Mouse (Mus musculus) bone marrow macrophage, adult 2 months (primary cell): ENCODE measurements at regions not wholly inside any gene's neighbourhood (a gene's known extent, or its start where the extent isn't known, plus 50 kb on each side); places are given as distances from the start of the nearest gene placed in this dataset.

ENCODE experiments used
- H3K27ac ChIP-seq: 2 replicates; pipeline ENCODE4 v1.5.1; 2012; ENCODE audit warnings: low read depth, low read length; ENCODE audit not compliant: insufficient read depth
- H3K4me1 ChIP-seq: 2 replicates; pipeline ENCODE4 v1.6.1; 2012; ENCODE audit warnings: low read length; ENCODE audit not compliant: control insufficient read depth, insufficient read depth
- H3K4me3 ChIP-seq: 2 replicates; pipeline ENCODE4 v1.5.1; 2012; ENCODE audit warnings: mild to moderate bottlenecking, low read length, moderate library complexity; ENCODE audit not compliant: insufficient read depth
- CTCF ChIP-seq: IDR thresholded peaks from 2 replicates; pipeline ENCODE4 v1.5.1; 2012; ENCODE audit warnings: low read depth, mild to moderate bottlenecking, low read length, moderate library complexity
- POLR2A ChIP-seq: IDR thresholded peaks from 2 replicates; pipeline ENCODE4 v1.6.1; 2012; ENCODE audit warnings: mild to moderate bottlenecking, low read depth, low read length, borderline replicate concordance

DNA sequence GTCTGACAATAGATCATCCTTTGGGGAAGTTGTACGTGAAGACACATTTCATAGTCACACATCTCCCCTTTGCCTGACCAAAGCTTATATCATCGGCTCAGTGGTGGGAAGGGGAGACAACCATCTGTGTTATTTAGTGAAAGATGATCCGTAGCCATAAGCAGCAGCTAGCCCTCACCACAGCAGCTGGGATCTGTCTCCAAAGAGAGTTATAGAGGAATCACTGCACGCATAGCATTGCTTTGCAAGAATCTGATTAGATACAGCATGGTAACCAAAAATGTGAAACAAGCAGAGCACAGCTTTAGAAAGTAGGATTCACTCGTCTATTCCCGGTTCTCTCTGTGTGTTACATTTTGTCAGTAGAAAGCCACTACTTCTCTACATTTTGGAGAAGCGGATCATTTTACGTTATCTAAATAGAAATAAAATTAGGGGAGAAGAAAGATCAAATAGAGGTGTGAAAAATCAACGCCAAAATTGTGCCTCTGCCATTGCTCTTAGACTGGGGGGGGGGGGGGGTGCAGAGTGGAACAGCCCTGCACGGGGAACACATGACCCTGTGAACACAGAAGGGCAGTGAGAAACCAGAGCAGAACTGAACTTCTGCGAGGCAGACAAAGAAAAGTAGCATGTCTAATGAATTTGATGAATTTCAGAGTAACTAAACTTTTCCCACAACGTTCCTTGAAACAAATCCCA, 108.7 kb upstream of the Acvr2a start:
- no peak for TF ChIP-seq POLR2A
- TF ChIP-seq CTCF: no peak
- no peak overlapping the region for H3K4me3 ChIP-seq
- no peak overlapping the region for H3K27ac ChIP-seq
- H3K4me1 ChIP-seq: peaks cover 6% of the 10 kb centered on the region

DNA sequence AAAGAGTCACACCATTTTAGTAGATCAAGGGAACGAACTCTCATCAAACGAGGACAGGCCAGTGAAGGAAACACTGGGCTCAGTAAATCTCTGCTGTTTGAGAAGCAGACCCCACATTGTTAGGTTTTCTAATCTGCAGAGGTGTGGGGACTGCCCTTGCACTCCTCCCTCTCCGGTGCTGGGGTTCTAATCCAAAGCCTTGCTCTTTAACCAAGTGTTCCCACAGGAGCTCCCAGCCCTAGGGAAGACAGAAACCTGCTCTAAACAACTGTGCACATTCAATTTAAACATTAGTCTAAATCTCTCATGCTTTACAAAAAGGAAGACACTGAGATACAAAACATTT, 108.1 kb upstream of the Acvr2a start:
- Histone ChIP-seq H3K27ac (no peak overlapping the region), H3K4me1 (peaks cover 6% of the 10 kb centered on the region), H3K4me3 (no peak overlapping the region)
- TF ChIP-seq POLR2A (no peak), CTCF (no peak)

DNA sequence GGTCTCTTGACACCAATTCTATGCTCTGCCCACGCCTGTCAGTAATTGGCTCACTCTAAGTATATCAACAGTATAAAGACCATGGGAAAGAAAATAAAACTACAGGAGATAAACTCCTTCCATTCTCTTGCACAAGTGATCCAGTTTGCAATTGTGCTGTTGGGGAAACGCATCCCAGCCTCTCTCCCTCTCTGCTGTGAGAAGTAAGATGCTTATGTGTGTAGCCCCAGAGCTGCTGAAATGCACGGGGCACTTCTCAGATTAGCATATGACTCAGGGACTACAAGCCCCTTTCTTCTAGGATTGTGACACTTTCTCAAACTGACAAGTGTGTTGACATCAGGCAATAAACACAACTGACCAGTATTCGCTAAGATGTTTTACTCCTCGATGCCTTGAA, 107.7 kb upstream of the Acvr2a start:
- no peak for TF ChIP-seq POLR2A
- TF ChIP-seq CTCF: no peak
- peaks cover 6% of the 10 kb centered on the region for H3K4me1 ChIP-seq
- no peak overlapping the region for H3K27ac ChIP-seq
- no peak overlapping the region for H3K4me3 ChIP-seq

DNA sequence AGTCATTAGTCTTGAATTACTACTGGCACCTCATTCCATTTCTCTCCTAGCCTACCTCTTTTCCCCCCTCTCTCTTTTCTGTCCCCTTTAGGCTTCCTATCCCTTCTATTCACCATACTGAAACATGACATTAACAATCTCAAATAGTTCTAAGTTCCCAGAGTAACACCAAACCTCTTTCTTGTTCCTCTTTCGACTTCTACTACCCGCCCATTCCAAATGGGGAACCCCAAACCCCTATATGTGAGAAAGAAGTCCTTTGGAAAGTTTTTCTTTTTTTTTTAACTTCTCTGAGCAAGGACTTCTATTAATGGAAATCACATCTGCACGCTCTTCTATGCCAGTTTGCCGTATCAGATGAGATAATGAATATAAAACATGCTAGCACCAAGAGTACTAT, 97.7 kb upstream of the Acvr2a start:
- Histone ChIP-seq H3K4me1 (peaks cover 12% of the 10 kb centered on the region), H3K27ac (no peak overlapping the region), H3K4me3 (no peak overlapping the region)
- TF ChIP-seq POLR2A (no peak), CTCF (no peak)

DNA sequence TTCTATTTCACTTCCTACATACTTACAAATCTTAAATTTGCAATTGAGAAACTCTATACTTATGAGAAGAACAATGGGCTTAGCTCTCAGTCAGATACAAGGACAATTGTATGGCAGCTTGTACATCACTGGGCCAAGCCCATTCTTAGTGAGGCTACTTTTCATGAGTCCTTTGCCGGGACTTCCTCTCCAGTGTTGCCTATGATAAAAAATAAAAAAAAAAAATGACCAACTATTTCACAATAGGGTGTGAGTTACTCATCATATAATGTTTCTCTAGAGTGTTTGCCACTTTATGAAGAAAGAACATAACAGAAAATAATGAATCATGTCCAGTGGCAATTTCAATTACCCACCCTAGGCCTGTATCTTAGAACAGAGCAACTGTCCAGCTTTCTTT, 96.1 kb upstream of the Acvr2a start:
- H3K4me1 ChIP-seq: peaks cover 12% of the 10 kb centered on the region
- no peak overlapping the region for H3K4me3 ChIP-seq
- no peak overlapping the region for H3K27ac ChIP-seq
- TF ChIP-seq CTCF: no peak
- no peak for TF ChIP-seq POLR2A

DNA sequence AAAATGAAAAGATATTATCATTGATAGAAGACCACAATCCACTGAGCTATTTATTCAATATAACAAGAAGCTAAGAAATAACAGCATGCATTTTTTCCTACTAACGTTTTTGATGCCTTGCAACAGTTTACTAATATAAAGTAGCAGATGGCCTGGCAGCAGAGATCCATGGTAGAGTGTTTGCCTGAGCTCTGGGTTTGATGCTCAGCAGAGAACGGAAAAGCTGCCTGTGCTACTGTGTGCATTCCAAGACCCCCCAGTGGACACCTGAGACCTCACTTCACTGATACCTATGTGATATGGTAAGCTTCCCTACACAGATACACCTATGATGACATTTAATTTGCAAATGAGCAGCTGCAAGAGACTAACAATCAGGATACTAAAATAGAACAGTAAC, 95.6 kb upstream of the Acvr2a start:
- H3K4me1 ChIP-seq: peaks cover 12% of the 10 kb centered on the region
- TF ChIP-seq POLR2A (no peak), CTCF (no peak)
- H3K4me3 ChIP-seq: no peak overlapping the region
- H3K27ac ChIP-seq: no peak overlapping the region

DNA sequence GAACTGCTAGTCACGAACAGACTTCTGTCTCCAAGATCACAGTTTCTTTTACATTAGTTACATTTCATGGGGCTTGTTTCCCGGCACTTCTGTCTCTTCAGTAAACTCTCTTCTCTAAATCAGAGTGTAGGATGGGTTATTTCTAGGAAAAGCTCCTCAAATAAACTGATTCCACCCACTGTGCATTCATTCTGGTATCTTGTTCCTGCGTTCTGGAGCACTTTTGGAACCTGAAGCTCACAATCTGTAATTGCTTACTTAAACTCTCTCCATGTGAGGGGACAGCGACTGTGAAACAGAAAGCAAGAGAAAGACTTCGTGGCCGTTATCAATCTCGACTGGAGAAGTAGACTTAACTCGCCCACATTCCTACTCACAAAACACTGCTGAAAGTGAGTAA, 83.1 kb upstream of the Acvr2a start:
- H3K4me1 ChIP-seq: 0 out of 2 replicates have a peak, but pooled peaks cover 1% of the 10 kb centered on the region
- H3K27ac ChIP-seq: no peak overlapping the region
- no peak overlapping the region for H3K4me3 ChIP-seq
- TF ChIP-seq CTCF (no peak), POLR2A (no peak)

DNA sequence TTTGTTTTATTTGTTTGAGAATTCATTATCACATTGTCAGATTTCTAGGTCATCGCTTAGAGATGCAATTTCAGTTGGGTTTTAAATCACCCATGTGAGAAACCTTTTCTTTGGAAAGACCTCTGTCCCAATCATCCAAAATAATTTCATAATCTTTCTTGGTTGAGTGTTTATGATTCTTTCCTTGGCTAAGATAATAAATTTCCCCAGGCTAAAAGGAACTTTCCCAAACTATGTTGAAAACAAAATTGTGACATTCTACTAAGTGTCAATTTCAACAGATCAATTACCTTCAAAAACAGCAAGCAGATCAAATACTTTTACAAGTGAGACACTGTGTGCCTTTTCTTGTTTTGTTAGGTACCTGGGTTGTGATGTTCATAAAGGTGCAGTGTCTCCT, 80.0 kb upstream of the Acvr2a start:
- Histone ChIP-seq H3K27ac (no peak overlapping the region), H3K4me3 (no peak overlapping the region), H3K4me1 (0 out of 2 replicates have a peak, but pooled peaks cover 2% of the 10 kb centered on the region)
- no peak for TF ChIP-seq CTCF
- no peak for TF ChIP-seq POLR2A

DNA sequence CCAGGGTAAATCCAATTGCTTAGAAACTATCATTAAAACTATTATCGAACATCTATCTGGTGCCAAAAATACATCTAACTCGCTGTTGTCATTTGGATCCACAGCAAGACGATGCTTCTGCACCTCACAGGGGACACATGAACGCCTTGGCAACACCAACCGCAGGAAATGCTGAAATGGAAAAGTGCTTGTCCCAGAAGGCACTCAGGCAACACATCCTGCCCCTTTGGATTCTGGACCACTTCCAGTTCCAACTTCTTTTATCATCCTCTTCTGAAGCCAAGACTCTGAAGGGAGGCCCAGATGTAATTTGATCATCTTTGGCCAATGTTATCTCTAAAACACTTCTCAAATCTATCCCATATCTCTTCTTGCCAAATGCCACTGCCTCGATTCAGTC, 79.4 kb upstream of the Acvr2a start:
- H3K27ac ChIP-seq: no peak overlapping the region
- H3K4me3 ChIP-seq: no peak overlapping the region
- 0 out of 2 replicates have a peak, but pooled peaks cover 2% of the 10 kb centered on the region for H3K4me1 ChIP-seq
- TF ChIP-seq POLR2A: no peak
- no peak for TF ChIP-seq CTCF

DNA sequence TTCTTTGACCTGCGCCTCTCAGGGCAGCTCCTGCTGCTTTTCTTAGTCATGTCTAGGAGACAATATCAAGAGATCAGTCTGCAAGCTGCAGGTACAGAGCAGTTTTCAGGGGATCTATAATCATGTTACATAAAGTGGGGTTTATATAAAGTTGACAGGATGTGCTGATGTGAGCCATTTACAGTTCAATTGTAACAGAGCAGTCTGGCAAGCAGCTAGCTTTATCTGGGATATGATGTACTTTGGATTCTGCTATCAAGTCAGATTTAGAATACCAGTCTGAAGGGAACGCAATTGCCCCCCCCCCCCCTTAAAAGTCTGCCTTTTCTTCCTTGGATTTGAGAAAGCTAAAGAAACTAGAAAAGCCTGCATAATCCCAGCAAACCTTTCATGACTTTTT, 77.6 kb upstream of the Acvr2a start:
- 0 out of 2 replicates have a peak, but pooled peaks cover 2% of the 10 kb centered on the region for H3K4me1 ChIP-seq

More for the DNA sequence above, 77.6 kb upstream of the Acvr2a start:
- TF ChIP-seq POLR2A (no peak), CTCF (no peak)
- H3K4me3 ChIP-seq: no peak overlapping the region
- no peak overlapping the region for H3K27ac ChIP-seq
